Mouse (Mus musculus): Measurements from ENCODE around the gene Thg1l. TPM values are rescaled to one million over a fixed set of nuclear protein-coding genes. Genes with fewer than 3 reads are reported as not detected.

Thg1l gene
- 13.3 and 20.2 TPM in 2 replicates for total RNA-seq (2015)
- 24.5 and 31.5 TPM in 2 replicates for total RNA-seq (2017)

GRCm38 (mm10) chr11:45955127-45955627, at the start of gene Thg1l:
TSS of gene Thg1l (minus strand) at chr11:45955494.
- peak; percentile 97 for ATAC-seq (replicated peaks; ENCODE audit: poor library complexity)

GRCm38 (mm10) chr11:45992087-45992486, 36.8 kb upstream of the Thg1l start:
- ATAC-seq (replicated peaks; ENCODE audit: poor library complexity) = no peak

GRCm38 (mm10) chr11:45991604-45992003, 36.3 kb upstream of the Thg1l start:
- no peak for ATAC-seq (replicated peaks; ENCODE audit: poor library complexity)

GRCm38 (mm10) chr11:45980893-45981253, 25.6 kb upstream of the Thg1l start:
- ATAC-seq (replicated peaks; ENCODE audit: poor library complexity) = no peak

- peak; percentile 73 for ATAC-seq (replicated peaks; ENCODE audit: poor library complexity)
These were observed 24.9 kb upstream of the Thg1l start, which contains the start of gene Sox30 for GRCm38 (mm10) chr11:45979946-45980892. TSS of gene Sox30 (plus strand) at chr11:45980310.

- ATAC-seq (replicated peaks; ENCODE audit: poor library complexity) = no peak
These were observed 20.8 kb upstream of the Thg1l start for GRCm38 (mm10) chr11:45976061-45976460.

- no peak for ATAC-seq (replicated peaks; ENCODE audit: poor library complexity)
These were observed 19.2 kb upstream of the Thg1l start for GRCm38 (mm10) chr11:45974466-45974865.

GRCm38 (mm10) chr11:45973635-45974034, 18.3 kb upstream of the Thg1l start:
- ATAC-seq (replicated peaks; ENCODE audit: poor library complexity) = no peak

- ATAC-seq (replicated peaks; ENCODE audit: poor library complexity) = no peak
These were observed 13.2 kb upstream of the Thg1l start for GRCm38 (mm10) chr11:45968466-45968865.

- no peak for ATAC-seq (replicated peaks; ENCODE audit: poor library complexity)
These were observed 11.6 kb upstream of the Thg1l start for GRCm38 (mm10) chr11:45966896-45967295.

GRCm38 (mm10) chr11:45960003-45960402, 4.7 kb upstream of the Thg1l start:
- ATAC-seq (replicated peaks; ENCODE audit: poor library complexity) = no peak

- peak; percentile 47 for ATAC-seq (replicated peaks; ENCODE audit: poor library complexity)
These were observed 4.3 kb upstream of the Thg1l start for GRCm38 (mm10) chr11:45959598-45959997.

GRCm38 (mm10) chr11:45947491-45947890, 7.8 kb downstream of the Thg1l start:
- no peak for ATAC-seq (replicated peaks; ENCODE audit: poor library complexity)

- no peak for ATAC-seq (replicated peaks; ENCODE audit: poor library complexity)
These were observed 8.5 kb downstream of the Thg1l start for GRCm38 (mm10) chr11:45946796-45947195.

- ATAC-seq (replicated peaks; ENCODE audit: poor library complexity) = peak; percentile 94
These were observed 10.6 kb downstream of the Thg1l start, which contains the start of gene Lsm11 for GRCm38 (mm10) chr11:45944643-45945156. TSS of gene Lsm11 (minus strand) at chr11:45944935.

GRCm38 (mm10) chr11:45943891-45944642, 11.2 kb downstream of the Thg1l start:
- ATAC-seq (replicated peaks; ENCODE audit: poor library complexity) = peak; percentile 21

- no peak for ATAC-seq (replicated peaks; ENCODE audit: poor library complexity)
These were observed 12.1 kb downstream of the Thg1l start for GRCm38 (mm10) chr11:45943108-45943705.

- no peak for ATAC-seq (replicated peaks; ENCODE audit: poor library complexity)
These were observed 13.0 kb downstream of the Thg1l start for GRCm38 (mm10) chr11:45942281-45942680.

- ATAC-seq (replicated peaks; ENCODE audit: poor library complexity) = peak; percentile 64
These were observed 16.4 kb downstream of the Thg1l start for GRCm38 (mm10) chr11:45938917-45939316.

GRCm38 (mm10) chr11:45937478-45937877, 17.8 kb downstream of the Thg1l start:
- ATAC-seq (replicated peaks; ENCODE audit: poor library complexity) = no peak

- ATAC-seq (replicated peaks; ENCODE audit: poor library complexity) = no peak
These were observed 22.5 kb downstream of the Thg1l start for GRCm38 (mm10) chr11:45932771-45933170.

Measured in megakaryocyte progenitor cell, adult 5-6 weeks (primary cell).